Mouse (Mus musculus): ENCODE results near the gene Cyp8b1.

Gene Cyp8b1

DNA sequence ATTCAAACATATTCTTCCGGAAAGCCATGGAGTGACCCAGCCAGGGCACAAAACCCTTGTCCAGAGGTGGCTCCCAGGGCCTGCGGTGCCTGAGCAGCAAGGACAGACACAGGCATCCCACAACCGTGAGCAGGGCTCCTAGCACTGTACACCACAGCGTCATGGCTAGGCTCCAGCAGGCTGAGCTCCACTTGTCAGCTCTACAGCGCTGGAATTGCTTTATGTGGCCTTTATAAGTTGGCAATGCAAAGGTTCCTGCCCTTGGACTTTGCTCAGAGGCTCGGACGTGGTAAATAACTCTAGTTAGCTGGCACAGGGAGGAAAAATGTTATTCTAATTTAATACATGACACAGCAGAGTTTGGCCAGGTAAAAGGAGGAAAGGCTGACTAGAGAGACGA is at the start of gene Cyp8b1:
Gene Cyp8b1 (minus strand): TSS at position 204 of the 400 bp plus-strand sequence.
- DNase-seq = no peak

DNA sequence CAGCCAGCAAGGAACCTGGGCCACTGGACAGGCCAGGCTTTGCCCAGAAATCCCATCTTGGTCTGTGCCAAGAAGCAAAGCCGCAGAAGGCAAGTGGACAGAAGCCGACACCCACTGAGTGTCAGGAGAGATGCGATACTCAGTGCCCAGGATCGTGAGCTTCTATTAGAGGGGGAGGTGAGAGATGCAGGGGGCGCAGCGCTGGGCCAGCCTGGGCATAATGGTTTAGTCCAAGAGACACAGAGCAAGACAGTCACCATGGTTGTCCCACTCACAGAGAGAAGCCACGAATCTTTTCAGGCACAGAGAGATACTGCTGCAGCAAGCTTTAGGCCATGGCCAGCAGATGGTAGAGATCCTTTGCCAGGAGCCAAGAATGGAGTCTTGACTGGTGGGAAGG is 48.8 kb upstream of the Cyp8b1 start:
- DNase-seq = no peak

DNA sequence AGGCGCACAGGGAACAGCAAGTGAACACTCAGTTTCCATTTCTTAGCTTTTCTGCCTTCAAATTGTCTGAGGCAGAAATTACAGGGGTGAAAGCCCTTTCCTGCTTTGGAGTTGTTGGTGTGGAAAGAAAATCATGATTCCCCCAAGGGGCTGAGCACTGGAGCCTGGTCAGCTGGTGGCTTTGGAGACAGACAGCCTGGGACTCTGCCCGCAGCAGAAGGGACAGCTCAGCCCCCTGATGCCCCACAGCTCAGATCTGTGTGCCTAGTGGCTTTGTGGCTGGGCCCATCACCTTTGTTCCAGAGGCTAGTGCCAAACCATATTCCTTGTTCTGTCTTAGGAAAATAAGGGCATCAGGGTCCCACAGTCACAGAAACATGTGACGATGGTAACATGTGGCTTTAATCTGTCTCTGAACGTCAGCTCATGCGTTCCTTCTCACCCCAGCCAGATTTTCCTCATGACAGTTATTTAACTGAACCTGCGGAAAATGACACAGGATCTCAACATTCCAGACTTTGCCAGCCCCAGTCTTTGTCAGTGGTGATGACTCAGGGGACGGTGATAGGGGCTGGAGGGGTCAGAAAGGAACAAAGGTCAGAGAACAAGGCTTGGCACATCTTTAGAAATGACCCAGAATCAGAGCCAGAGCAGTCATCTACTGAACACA is 44.0 kb upstream of the Cyp8b1 start:
- no peak for DNase-seq

DNA sequence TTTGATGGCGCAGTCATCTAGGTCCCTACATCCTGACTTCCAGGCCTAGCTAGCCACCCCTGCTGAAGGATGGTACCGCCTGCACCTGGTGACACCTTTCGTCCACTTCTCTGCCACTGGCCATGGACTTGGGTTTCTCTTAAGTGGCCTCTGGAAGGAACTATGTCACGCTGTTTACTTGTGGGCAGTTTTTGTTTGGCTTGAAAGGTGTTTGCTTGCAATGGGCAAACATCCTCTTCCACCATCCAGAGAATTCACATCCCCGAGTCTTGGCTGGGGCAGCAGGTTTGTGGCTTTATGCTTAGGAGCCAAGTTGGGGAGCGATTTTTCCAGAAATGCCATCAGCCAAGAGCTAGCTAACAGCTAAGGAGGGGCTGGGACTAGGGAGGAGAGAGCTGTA is 36.5 kb upstream of the Cyp8b1 start:
- DNase-seq = no peak

DNA sequence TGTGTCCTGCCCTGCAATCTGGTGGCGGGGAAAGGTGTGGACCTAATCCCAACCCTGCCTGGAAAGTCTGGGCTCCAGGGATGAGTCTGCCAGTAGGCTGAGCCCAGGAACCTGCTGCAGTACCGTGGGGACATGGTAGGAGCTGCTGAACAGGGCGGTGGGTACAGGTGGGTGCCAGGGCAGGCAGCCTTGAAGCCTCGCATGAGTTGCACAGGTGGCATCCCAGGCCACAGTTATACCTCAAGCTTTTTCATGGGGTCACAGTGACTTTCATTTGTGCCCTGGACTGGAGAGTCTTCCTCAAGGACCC is 35.0 kb upstream of the Cyp8b1 start:
- no peak for DNase-seq

DNA sequence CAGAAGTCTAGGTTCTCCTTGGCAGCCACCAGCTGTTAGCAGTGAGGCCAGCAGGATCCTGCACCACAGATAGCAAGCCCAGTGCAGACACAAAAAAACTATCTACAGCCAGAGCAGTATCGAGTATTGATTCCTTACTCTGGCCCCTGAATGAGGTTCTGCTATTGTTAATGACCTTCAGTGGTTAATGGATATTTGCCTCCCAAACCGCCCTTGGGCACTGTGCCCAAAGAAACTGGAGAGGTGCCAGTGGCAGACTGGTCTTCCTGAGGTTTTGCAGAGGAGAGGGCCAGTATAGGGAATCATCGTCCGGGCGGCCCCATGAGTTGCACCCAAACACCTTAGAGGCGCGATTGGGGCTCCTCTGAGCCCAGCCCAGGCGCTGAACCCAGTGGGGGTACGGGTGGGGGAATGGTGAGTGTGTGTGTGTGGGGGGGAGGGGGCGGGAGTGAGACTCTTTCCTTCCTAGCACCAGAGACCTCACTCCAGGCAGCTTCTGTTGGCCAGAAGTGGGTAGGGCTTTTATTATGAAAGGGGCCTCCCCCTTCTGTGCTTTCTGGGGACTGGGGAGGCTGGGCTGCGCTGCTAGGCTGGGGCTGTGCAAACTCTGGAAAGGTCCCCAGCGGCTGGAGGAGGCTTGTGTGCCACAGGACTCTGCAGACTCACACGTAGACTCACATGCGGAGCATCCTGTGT is 34.5 kb upstream of the Cyp8b1 start, which contains the start of gene Fam198a:
Gene Fam198a (plus strand): TSS at position 571 of the 696 bp plus-strand sequence.
- peak; percentile 73 for DNase-seq

DNA sequence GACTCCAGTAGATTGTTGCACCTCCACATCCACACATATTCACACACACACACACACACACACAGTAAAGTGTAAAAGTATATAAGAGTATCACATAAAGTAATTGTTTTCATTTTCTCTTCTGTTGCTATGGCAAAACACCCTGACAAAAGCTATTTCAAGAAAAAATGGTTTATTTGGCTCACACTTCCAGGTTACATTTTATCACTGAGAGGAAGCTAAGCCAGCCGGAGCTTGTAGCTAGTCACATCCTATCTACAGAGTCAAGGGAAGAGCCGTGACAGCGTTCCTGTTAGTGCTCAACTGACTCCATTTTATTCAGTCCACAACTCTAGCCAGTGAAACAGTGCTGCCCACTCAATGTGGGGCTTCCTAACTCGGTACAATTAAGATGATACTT is 32.3 kb upstream of the Cyp8b1 start:
- no peak for DNase-seq

DNA sequence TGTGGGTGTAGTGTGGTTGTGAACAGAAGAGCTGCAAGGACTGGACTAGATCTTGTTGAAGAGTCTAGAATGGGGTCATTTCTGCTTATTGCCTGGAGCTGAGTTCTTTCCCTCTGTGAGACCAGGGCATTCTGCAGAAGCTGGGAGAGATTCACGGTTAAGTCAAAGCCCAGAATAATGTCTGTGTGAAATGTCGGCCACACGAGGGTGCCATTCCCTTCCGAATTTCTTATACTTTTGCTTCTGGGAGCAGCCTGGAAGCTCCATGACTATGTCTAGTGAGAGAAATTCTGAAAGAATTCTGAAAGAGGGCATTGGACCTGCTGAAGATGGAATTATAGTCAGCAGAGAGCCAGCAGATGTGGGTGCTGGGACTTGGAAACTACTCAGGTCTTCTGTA is 31.7 kb upstream of the Cyp8b1 start:
- peak; percentile 77 for DNase-seq

DNA sequence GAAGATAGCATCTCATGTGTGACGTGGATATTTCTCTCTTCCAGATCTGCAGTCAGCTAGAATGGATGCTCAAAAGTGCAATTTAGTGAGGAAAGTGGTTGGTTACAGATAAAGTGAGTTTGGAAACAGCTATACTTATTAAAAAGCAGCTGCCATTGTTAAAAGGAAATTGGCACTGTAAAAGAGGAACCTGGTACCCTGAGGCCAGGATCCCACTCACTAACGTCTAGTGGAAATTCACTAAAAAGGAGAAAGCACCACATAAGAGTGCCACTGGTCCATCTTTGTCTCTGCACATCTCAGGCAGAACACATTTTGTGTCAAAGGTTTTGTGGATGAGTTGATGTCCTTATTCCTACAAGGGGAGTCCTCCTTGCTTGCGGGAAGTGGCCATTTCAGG is 27.5 kb upstream of the Cyp8b1 start:
- no peak for DNase-seq

DNA sequence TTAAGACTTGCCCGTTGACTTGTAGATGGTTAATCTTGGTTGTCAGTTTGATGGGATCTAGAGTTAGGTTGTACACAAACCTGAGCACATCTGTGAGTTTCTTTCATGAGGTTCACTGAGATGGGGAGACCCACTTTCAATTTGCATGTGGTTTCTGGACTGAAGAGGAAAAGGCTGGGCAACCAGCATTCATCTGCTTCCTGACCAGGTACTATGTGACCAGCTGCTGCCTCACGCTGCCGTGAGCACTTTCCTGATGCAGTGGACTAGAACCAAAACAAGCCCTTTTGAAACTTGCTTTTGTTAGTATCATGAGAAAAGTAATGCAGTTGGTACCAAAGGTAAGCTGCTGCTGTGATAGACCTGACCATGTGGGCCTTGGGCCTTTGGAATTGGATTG is 26.9 kb upstream of the Cyp8b1 start:
- no peak for DNase-seq

DNA sequence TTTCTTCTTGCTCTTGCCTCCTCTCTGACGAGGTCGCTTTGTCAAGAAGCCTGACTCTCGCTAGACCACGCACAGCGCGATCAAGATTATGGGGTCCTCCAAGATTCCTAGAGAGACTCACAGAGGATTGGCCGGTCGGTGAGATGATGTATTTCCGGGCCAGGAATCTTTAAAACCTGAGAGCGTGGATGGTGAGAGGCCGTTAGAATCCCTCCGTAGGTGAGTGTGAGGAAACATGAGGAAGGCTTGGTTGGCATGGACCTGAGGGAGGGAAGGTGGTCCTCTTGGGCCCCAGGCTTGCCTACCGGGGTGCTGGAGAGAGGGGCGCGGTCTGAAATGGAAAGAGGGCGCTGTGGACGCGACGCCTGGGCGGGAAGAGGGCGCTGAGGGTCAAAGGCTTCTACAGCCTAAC is 21.8 kb upstream of the Cyp8b1 start:
- DNase-seq = no peak

DNA sequence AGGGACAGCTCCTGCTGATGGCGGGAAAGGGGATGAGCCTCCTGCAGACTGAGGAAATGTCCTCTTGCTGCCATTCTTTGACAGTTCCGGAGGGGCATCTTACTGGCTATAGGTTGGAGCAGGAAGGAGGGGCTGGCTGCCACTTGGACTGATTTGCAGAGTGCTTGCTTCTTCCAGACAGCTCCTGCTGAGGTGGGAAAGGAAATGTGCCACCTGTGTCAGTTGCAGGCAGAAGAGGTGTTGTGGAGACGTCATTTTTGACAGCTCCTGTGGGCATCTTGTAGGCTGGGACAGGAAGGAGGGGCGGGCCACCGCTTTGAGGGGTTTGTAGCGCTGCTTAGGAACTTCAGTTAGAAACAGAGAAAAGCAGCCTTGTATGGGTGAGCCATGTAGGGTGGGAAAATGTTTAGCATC is 21.4 kb upstream of the Cyp8b1 start:
- no peak for DNase-seq

DNA sequence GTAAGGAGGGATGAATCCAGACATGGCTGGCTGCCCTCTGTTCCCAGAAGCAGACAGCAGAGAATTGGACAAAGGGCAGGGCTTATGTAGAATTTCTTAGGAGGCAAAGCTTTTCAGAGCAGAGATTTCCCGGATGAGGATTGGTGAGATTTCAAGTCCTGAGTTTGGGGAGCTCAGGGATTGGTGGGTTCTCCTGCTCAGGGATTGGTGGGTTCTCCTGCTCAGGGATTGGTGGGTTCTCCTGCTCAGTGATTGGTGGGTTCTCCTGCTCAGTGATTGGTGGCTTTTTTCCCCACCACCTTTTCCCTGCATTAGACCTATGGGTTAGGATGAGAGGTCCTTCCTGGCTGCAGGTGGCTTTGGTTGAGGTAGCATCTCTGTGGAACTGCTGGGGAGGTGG is 20.8 kb upstream of the Cyp8b1 start:
- no peak for DNase-seq

DNA sequence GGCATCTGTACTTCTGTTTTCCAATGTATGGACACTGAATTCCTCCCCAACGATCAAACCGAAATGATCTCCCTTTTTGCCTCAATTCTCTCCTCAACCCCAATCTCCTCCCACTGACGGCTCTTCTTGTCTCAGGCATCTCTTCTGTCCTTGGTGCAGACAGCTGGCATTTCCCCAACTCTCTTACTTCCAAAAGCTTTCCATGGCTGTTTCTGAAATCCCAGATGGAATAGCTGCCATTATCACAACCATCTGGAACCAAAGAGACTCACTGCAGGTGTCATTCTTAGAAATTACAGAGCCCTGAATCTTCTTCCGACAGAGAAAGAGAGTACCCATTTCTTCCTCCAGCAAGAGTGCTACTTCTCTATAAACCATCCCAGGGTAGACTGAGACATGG is 18.8 kb upstream of the Cyp8b1 start:
- DNase-seq = no peak

DNA sequence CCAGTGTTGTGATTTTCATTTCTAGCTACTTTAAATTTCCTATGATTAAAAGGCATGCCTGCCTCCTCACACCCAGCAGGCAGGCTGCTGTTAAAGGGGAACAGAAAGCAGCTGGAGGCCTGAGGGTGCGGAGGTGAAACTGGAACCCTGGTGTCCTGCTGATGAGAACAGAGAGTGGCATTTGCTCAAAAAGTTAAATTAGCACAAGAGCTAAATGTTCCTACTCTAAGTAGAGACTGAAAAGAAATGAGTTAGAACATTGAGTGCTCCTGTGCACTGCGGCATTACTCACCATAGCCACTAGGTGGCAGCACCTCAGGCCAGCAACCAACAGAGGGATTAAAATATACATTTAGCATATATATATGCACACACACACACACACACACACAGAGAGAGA is 12.4 kb upstream of the Cyp8b1 start:
- peak; percentile 61 for DNase-seq

DNA sequence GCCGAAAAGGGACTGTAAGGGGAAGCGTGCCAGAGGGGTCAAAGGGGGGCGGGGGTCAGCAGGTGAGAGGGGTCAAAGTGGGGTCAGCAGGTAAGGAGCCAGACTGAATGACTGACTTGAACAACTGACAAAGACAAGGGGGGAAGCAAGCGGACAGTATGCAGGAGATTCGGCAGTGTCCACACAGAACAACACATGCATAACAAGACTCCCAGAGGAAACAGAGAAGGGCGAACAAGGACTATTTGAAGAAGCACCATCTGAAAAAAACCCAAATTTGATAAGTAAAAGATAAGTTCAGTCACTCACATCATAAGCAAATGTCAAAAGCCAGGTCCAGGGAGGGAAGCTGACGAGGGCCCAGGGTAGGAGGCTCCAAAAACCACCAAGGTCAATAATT is 11.6 kb upstream of the Cyp8b1 start:
- DNase-seq = no peak

DNA sequence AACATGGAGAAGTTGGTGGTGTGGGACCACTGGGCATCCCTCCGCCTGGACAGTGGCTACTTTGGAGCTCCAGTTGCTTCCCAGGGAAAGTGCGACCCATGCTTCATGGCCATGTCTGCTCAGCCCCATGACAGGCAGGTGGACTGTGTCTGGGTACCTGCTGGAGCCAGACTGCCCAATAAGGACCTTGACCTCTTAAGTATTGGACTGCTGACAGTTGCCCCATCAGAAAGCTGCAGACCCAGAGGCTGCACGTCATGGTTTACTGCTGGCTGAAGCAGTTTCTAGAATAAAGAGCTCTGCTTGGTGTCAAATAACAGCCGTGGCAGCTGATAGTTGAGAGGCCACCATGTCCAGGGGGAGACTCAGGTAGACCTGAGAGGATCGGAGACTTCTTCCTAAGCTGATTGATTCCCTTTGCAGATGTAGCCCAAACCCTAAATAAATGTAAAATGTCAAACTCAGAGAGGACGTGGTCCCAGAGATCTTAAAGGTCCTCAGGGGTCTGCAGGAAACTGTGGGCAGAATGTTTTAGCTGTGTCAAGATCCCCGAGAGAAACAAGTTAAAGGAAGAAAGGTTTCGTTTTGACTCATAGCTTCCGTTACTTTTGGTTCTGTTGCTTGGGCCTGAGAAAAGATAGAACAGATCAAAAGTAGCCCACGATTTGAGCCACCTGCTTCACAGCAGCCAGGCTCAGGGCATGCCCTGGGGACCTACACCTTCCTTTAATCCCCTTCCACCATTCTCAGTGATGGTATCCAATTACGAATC is 10.7 kb upstream of the Cyp8b1 start:
- no peak for DNase-seq

DNA sequence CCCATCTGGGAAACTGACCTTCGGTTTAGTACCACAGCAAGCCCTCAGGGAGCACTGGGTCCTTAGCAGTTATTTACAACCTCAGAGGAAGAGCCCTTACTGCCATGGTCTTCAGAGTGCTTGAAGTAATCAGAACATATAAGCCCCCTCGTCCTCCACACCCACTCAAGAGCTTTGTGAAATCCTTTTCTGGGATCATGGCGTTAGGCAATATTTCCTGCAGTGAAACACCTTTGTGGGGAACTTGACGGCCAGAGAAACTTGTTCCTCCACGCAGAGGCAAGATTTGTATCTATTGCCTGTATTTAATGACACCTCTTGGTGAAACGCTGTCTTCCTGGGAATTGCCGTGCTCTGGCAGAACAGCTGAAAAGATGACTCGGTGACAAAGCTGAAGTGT is 9.9 kb upstream of the Cyp8b1 start:
- DNase-seq = no peak

DNA sequence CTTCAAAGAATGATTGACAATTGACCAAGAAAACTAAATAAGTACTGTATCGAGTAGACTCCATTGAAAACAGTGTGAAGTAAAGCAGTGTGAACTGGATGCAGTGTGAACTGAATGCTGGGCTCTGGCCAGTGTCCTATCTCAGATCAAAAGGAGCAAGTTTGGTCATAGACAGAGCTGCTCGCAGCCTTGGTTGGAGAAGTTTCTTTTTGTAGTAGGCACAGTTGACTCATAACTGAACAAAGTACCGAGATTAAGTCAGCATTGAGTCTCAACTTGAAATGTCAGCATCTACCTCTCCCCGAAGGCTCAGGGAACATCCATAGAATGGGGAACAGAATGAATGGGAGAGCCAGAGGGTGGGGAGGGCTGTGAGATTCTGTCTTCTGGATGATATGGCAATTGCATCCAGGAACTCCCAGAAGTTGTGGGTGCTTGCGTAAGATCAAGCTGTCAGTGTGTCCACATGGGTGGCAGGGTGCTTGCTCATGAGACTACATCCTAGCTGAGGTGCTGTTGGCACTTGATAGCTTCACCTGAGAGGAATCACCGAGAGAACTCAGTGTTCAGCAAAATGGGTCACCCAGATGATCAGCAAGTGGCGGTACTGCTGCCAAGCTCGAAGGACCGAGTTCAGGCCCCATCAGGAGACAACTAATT is 8.9 kb upstream of the Cyp8b1 start:
- no peak for DNase-seq

DNA sequence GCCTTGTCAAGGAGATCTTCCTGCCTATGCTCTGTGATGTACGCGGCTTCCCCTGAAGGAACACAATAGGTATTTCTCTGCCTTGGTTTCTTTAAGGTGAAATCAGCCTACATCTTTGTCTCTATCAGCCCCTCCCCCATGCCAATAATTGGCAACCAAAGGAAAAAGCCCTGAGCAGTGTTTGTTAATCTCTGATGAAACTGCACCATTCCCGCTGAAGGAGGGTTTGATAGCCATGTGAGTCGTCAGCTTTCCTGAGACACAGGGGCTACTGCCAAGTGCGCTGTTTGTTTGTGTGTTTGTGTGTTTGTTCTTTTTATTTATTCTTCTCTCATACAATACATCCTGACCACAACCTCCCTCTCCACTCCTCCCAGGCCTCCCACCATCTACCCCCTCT is 7.8 kb upstream of the Cyp8b1 start:
- no peak for DNase-seq

DNA sequence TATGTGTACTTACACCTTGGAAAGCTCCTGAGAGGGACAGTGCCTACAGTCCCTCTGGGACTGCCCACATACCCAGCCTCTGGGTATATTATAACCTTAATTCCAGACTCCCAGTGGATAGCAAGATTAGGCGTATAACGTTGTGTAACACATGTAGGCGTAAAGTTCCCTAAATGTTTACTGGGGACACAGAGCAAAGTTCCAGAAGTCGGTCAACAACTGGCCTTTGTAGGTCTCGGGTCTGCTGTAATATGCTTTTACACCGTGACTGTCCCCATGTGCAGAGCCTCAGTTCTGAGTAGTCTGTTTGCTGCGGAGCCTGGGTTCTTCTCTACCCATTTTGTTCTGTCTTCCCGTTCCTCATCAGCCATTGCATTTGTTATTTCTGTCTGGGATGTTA is 7.3 kb upstream of the Cyp8b1 start:
- DNase-seq = no peak

DNA sequence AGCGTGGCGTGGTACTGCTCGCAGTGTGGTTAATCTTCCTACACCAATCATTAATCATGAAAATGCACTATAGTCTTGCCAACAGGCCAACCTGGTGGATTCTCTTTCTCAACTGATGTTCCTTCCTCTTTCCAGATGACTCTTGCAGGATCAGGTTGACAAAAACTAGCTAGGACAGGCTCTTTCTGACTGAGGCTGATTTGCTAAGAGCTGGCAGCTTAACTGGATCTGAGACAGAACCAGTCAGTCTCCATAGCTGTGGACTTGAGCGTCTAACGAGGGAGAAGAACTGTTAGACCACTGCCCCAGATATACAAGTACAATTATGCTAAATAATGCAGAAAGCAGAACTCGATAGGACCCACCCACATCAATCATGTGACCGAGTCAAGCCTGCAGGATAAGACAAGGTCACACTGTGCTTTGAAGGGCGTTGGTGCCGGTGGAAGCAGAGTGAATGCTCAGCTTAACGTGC is 3.0 kb upstream of the Cyp8b1 start:
- no peak for DNase-seq

DNA sequence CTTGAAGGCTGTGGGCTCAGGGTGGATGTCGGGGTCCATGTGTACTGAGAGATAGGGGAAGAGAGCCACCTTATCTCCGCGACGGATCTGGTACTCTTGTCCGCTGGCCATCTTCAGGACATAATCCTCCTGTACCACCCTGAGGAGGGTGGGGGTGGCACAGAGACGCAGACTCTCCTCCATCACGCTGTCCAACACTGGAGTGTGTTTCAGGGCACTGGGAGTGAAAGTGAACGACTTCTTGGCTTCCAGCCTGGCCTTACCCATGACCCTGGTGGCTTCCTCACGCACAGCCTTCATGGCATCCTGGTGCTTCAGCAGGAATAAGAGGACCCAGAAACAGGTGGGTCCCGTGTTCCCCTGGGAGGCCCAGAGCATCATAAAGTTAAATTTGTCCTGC is 1.0 kb downstream of the Cyp8b1 start:
- no peak for DNase-seq
